Mouse (Mus musculus) intestine, postnatal 0 days (tissue): ENCODE data around the gene Olfr56. TPM values are rescaled to one million over a fixed set of nuclear protein-coding genes. Genes with fewer than 3 reads are reported as not detected.

ENCODE experiments used
- ATAC-seq: fragments of 200-750 bp; cut with Nextera tagmentation; 2 replicates; pipeline ENCODE4 v1.8.0; 2017; ENCODE audit warnings: mild to moderate bottlenecking, moderate TSS enrichment, moderate library complexity
- H3K27ac ChIP-seq: fragments of 300-500 bp; sonication (generic); 2 replicates; pipeline ENCODE4 v1.5.1; 2014; ENCODE audit warnings: mild to moderate bottlenecking, low read depth, low read length, moderate library complexity
- H3K27me3 ChIP-seq: fragments of 300-500 bp; sonication (generic); replicated peaks from 2 replicates; pipeline ENCODE4 v1.6.1; 2014; ENCODE audit warnings: low read length, mixed read lengths; ENCODE audit not compliant: control insufficient read depth, insufficient read depth
- H3K36me3 ChIP-seq: fragments of 300-500 bp; sonication (generic); 2 replicates; pipeline ENCODE4 v1.6.1; 2014; ENCODE audit warnings: mild to moderate bottlenecking, moderate library complexity; ENCODE audit not compliant: control insufficient read depth, insufficient read depth
- H3K4me1 ChIP-seq: fragments of 300-500 bp; sonication (generic); replicated peaks from 2 replicates; pipeline ENCODE4 v1.6.1; 2014; ENCODE audit warnings: antibody characterized with exemption, low read length, mixed read lengths; ENCODE audit not compliant: control insufficient read depth, insufficient read depth
- H3K4me2 ChIP-seq: fragments of 300-500 bp; sonication (generic); replicated peaks from 2 replicates; pipeline ENCODE4 v1.6.1; 2014; ENCODE audit warnings: low read depth, mild to moderate bottlenecking, moderate library complexity
- H3K4me3 ChIP-seq: fragments of 300-500 bp; sonication (generic); 2 replicates; pipeline ENCODE4 v1.5.1; 2014; ENCODE audit warnings: low read depth, low read length
- H3K9ac ChIP-seq: fragments of 300-500 bp; sonication (generic); 2 replicates; pipeline ENCODE4 v1.6.1; 2014; ENCODE audit warnings: mild to moderate bottlenecking, low read depth, low read length
- H3K9me3 ChIP-seq: fragments of 300-500 bp; sonication (generic); 2 replicates; pipeline ENCODE4 v1.6.1; 2016; ENCODE audit warnings: mixed run types; ENCODE audit not compliant: control insufficient read depth
- CTCF ChIP-seq: sonication (generic); IDR thresholded peaks from 2 replicates; pipeline ENCODE4 v1.5.1; 2016; ENCODE audit warnings: low read depth, mild to moderate bottlenecking, control low read depth, antibody characterized with exemption, moderate library complexity
- WGBS: fragments of 180-500 bp; shearing (Covaris S2); extraction: QIAGEN DNeasy Blood & Tissue Kit; methylation state at CpG from one replicate; pipeline ENCODE4 v1.1.7; 2014; 5-methylcytosine and 5-hydroxymethylcytosine counted together
- polyA plus RNA-seq: library from polyadenylated mRNA; unstranded; fragments of >200 nt; fragmentation: Nextera tagmentation; extraction: Ambion mirVana; gene quantifications from 2 replicates; pipeline ENCODE4 v1.2.1, GENCODE M21; 2015

Gene Olfr56
- polyA plus RNA-seq, 1 experiment from 2014 or later: 0.30 TPM

- H3K4me3 ChIP-seq: peak overlapping the region; percentile 34
Measured at GRCm38 (mm10) chr11:49087830-49088616, 109.3 kb downstream of the Olfr56 start.

GRCm38 (mm10) chr11:49088990-49089652, 110.4 kb downstream of the Olfr56 start:
- peak overlapping the region; percentile 67 for H3K4me2 ChIP-seq
- no peak for TF ChIP-seq CTCF
- peak; percentile 71 for ATAC-seq
- peaks cover 12% of the 10 kb centered on the region; the same call in 1 of the 2 replicates for H3K4me1 ChIP-seq
- WGBS: 51% methylated on average over 5 of the region's 5 CpGs
- no peaks in the 10 kb centered on the region for H3K36me3 ChIP-seq
- H3K27me3 ChIP-seq: no peaks in the 10 kb centered on the region
- no peaks in the 10 kb centered on the region for H3K9me3 ChIP-seq
- no peak overlapping the region for H3K27ac ChIP-seq
- peak overlapping the region; percentile 34; the same call in 1 of the 2 replicates for H3K4me3 ChIP-seq
- H3K9ac ChIP-seq: no peak overlapping the region

More at GRCm38 (mm10) chr11:49087830-49088616, 109.3 kb downstream of the Olfr56 start:
- Histone ChIP-seq H3K4me1 (peaks cover 12% of the 10 kb centered on the region; the same call in 1 of the 2 replicates), H3K9me3 (no peaks in the 10 kb centered on the region), H3K9ac (peak overlapping the region; percentile 4; the same call in 1 of the 2 replicates), H3K27ac (peak overlapping the region; percentile 41), H3K27me3 (no peaks in the 10 kb centered on the region), H3K4me2 (peak overlapping the region; percentile 67), H3K36me3 (no peaks in the 10 kb centered on the region)
- TF ChIP-seq CTCF: no peak
- ATAC-seq: peak; percentile 20; the same call in 1 of the 2 replicates
- 35% methylated on average over 22 of the region's 22 CpGs for WGBS

- TF ChIP-seq CTCF: no peak
- Histone ChIP-seq H3K4me1 (peaks cover 12% of the 10 kb centered on the region; the same call in 1 of the 2 replicates), H3K27me3 (no peaks in the 10 kb centered on the region), H3K9me3 (no peaks in the 10 kb centered on the region), H3K9ac (no peak overlapping the region), H3K36me3 (no peaks in the 10 kb centered on the region), H3K27ac (no peak overlapping the region), H3K4me3 (no peak overlapping the region), H3K4me2 (0 out of 2 replicates have a peak overlapping the region, but pooled peaks have one; percentile 1)
- peak; percentile 68 for ATAC-seq
- WGBS: 72% methylated on average over 3 of the region's 3 CpGs
Measured at GRCm38 (mm10) chr11:49089735-49090507, 111.2 kb downstream of the Olfr56 start.

- Histone ChIP-seq H3K9me3 (no peaks in the 10 kb centered on the region), H3K9ac (no peak overlapping the region), H3K27me3 (no peaks in the 10 kb centered on the region), H3K4me1 (peaks cover 12% of the 10 kb centered on the region; the same call in 1 of the 2 replicates), H3K4me2 (no peak overlapping the region), H3K4me3 (no peak overlapping the region), H3K27ac (no peak overlapping the region), H3K36me3 (no peaks in the 10 kb centered on the region)
- 82% methylated on average over 5 of the region's 5 CpGs for WGBS
- TF ChIP-seq CTCF: no peak
- ATAC-seq: no peak
Measured at GRCm38 (mm10) chr11:49090551-49090950, 111.9 kb downstream of the Olfr56 start.

- TF ChIP-seq CTCF: no peak
- Histone ChIP-seq H3K36me3 (no peaks in the 10 kb centered on the region), H3K9ac (no peak overlapping the region), H3K27me3 (no peaks in the 10 kb centered on the region), H3K4me2 (no peak overlapping the region), H3K4me1 (peaks cover 12% of the 10 kb centered on the region; the same call in 1 of the 2 replicates), H3K4me3 (no peak overlapping the region), H3K27ac (no peak overlapping the region), H3K9me3 (no peaks in the 10 kb centered on the region)
- WGBS: 49% methylated on average over 4 of the region's 4 CpGs
- ATAC-seq: no peak
Measured at GRCm38 (mm10) chr11:49091171-49091570, 112.5 kb downstream of the Olfr56 start.
